Mouse (Mus musculus) lung, adult 2 months (tissue): ENCODE measurements around the gene Inha. TPM values are rescaled to one million over a fixed set of nuclear protein-coding genes. Genes with fewer than 3 reads are reported as not detected.

Source experiments
- DNase-seq: peaks from one replicate; pipeline ENCODE4 v3.0.0; 2022
- H3K4me1 ChIP-seq: fragments of 200-500 bp; 2 replicates; pipeline ENCODE4 v1.6.1; 2011; ENCODE audit warnings: low read length; ENCODE audit not compliant: control insufficient read depth, insufficient read depth
- H3K4me3 ChIP-seq: fragments of 200-500 bp; replicated peaks from 2 replicates; pipeline ENCODE3; 2011; ENCODE audit warnings: low read depth, mild to moderate bottlenecking, control low read depth, low read length; ENCODE audit errors: extremely low read depth
- CTCF ChIP-seq: fragments of 200-500 bp; IDR thresholded peaks from 2 replicates; pipeline ENCODE4 v1.5.1; 2011; ENCODE audit warnings: mild to moderate bottlenecking, low read length, control low read depth; ENCODE audit not compliant: insufficient read depth
- POLR2A ChIP-seq: fragments of 200-500 bp; IDR thresholded peaks from 2 replicates; pipeline ENCODE4 v1.6.1; 2011; ENCODE audit warnings: low read depth, mild to moderate bottlenecking, control low read depth, low read length, borderline replicate concordance; ENCODE audit errors: extremely low read depth
- WGBS: fragments of 180-500 bp; shearing (Covaris S2); methylation state at CpG from one replicate; pipeline ENCODE4 v1.1.7; 2018; 5-methylcytosine and 5-hydroxymethylcytosine counted together
- polyA plus RNA-seq: library from polyadenylated mRNA; depleted of rRNA; stranded (reverse); fragments of >200 nt; gene quantifications from 2 replicates; pipeline ENCODE4 v1.2.3, GENCODE M21; 2012

The Inha gene
- polyA plus RNA-seq, 1 experiment = 14.3 TPM

- H3K4me1 ChIP-seq = peaks cover 2% of the 10 kb centered on the region; the same call in 1 of the 2 replicates
- DNase-seq = no peak
- 18% methylated on average over 13 of the region's 13 CpGs for WGBS
- peak overlapping the region; percentile 55 for H3K4me3 ChIP-seq
- TF ChIP-seq CTCF = no peak
- TF ChIP-seq POLR2A = no peak
These were observed 19.9 kb upstream of the Inha start for GRCm38 (mm10) chr1:75487040-75487404.

DNA sequence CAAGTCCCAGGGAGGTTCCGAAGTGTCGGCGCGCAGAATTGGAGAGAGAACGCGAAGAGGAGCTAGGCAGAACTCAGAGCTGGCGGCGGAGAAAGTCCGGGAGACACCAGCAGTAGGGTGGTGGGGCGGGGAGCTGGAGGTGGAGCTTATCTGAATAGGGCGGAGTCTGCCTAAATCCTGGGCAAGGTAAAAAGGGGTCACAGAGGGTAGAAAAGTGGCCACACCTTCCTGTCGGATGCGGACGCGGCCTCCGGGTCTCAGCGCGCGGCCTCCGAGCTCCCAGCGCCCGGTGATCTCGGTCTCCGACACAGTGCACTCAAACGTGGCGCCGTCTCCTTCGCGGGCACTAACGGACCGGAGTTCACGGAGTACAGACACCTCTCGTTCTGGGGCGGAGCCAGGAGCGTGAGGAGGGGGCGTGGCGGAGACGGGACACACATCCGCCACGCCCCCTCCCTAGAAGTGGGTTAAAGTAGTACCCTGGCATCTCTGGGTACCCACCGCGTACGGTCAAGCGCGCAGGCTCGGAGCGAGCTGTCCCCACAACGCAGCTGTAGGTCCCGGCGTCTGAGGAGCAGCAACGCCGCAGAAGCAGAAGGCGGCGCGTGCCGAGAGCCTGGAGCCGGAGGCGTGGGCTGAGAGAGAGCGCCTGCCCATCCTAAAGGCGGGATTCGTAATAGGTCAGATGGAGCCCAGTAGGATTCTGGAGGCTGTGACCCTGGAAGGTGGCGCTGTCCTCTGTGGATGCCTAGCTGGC is 19.3 kb upstream of the Inha start:
- WGBS = 5% methylated on average over 62 of the region's 62 CpGs
- Histone ChIP-seq H3K4me3 (peak overlapping the region; percentile 55), H3K4me1 (peaks cover 2% of the 10 kb centered on the region; the same call in 1 of the 2 replicates)
- TF ChIP-seq CTCF (no peak), POLR2A (no peak)
- peak; percentile 81 for DNase-seq

DNA sequence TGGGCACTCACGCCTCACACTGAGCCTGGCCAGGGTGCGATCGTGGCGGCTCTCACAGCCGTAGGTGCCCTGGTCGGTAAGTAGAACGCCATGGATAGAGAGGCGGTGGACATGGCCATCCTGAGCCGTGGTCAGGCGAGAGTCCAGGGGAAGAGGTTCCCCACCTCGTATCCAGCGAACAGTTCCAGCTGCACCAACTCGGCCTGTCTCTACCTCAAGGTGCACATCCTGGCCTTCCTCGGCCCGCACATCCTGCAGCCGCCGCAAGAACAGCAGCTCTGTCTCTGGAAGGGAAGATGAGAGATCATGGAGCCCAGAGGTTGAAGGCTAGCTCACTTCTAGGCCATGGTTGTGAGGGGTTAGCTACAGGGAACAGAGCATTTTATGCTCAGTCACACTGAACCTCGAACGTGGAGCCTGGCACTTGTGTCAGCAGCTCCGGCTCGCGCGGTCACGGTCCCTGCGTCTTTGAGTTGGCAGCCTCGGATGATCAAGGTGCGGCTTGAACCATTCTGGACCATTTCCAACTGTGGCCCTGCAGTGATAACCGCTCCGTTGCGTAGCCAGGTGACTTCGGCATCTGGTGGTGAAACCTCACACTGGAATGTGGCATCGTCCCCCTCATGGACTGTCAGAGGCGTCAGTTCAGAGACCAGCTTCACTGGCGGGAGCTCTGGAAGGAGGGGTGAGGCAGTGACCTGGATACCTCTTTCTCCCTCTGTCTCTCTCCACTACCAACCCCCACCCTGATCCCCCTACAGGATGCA is 15.9 kb upstream of the Inha start:
- Histone ChIP-seq H3K4me1 (peaks cover 2% of the 10 kb centered on the region; the same call in 1 of the 2 replicates), H3K4me3 (no peak overlapping the region)
- TF ChIP-seq POLR2A (no peak), CTCF (no peak)
- DNase-seq = no peak
- WGBS = 92% methylated on average over 34 of the region's 34 CpGs

GRCm38 (mm10) chr1:75492579-75493170 is 14.2 kb upstream of the Inha start:
- peaks cover 2% of the 10 kb centered on the region; the same call in 1 of the 2 replicates for H3K4me1 ChIP-seq
- TF ChIP-seq CTCF (no peak), POLR2A (no peak)
- WGBS = 79% methylated on average over 24 of the region's 24 CpGs
- no peak for DNase-seq
- no peak overlapping the region for H3K4me3 ChIP-seq

GRCm38 (mm10) chr1:75494878-75495548 is 11.9 kb upstream of the Inha start:
- TF ChIP-seq POLR2A (no peak), CTCF (peak; percentile 74)
- WGBS = 68% methylated on average over 12 of the region's 12 CpGs
- peak; percentile 23 for DNase-seq

GRCm38 (mm10) chr1:75498897-75499296 is 8.0 kb upstream of the Inha start:
- DNase-seq = no peak
- Histone ChIP-seq H3K4me3 (no peak overlapping the region), H3K4me1 (no peaks in the 10 kb centered on the region)
- TF ChIP-seq CTCF (no peak), POLR2A (no peak)
- 85% methylated on average over 4 of the region's 4 CpGs for WGBS

More at GRCm38 (mm10) chr1:75494878-75495548, 11.9 kb upstream of the Inha start:
- no peak overlapping the region for H3K4me3 ChIP-seq
- no peaks in the 10 kb centered on the region for H3K4me1 ChIP-seq

DNA sequence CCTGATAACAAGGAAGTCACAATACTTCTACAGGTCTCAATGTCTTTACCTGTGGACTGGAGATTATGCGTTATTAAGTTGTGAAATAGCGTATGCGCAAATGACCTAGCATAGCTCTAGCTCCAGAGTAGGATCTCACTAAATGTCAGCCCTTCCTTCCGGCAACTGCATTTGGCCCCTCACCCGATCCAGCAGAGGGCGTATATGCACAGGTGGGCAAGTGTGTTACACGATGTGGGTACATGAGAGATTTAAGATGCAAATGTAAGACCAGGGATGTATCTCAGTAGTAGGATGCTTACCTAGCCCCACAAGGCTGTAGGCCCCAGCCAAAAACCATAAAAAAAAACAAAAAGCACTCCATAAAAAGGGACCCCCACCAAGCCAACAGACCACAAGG is 7.4 kb upstream of the Inha start:
- Histone ChIP-seq H3K4me3 (no peak overlapping the region), H3K4me1 (no peaks in the 10 kb centered on the region)
- 81% methylated on average over 7 of the region's 7 CpGs for WGBS
- 0 out of 2 replicates have a peak, but pooled peaks have one; percentile 1 for TF ChIP-seq CTCF
- no peak for TF ChIP-seq POLR2A
- DNase-seq = no peak

DNA sequence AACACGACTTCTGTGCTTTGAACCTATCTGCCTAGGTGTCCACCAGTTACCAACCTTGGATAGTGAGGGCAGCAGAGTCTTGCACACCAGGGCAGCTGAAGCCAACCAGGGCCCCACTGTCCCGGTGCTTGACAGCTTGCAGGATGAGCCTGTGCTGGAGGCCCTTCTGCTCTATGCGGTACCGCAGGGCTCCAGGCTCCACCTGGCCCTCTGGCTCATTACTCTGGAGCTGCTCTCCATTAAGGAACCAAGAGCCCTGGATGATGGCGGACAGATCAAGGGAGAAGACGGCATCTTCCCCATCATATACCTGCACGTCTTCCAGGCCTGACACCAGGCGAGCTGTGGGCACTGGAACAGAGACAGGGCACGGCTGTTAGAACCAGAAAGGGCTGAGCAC is 5.0 kb upstream of the Inha start:
- Histone ChIP-seq H3K4me3 (no peak overlapping the region), H3K4me1 (no peaks in the 10 kb centered on the region)
- DNase-seq = no peak
- WGBS = 94% methylated on average over 9 of the region's 9 CpGs
- TF ChIP-seq CTCF = no peak
- no peak for TF ChIP-seq POLR2A
